In the genomic region with DNA sequence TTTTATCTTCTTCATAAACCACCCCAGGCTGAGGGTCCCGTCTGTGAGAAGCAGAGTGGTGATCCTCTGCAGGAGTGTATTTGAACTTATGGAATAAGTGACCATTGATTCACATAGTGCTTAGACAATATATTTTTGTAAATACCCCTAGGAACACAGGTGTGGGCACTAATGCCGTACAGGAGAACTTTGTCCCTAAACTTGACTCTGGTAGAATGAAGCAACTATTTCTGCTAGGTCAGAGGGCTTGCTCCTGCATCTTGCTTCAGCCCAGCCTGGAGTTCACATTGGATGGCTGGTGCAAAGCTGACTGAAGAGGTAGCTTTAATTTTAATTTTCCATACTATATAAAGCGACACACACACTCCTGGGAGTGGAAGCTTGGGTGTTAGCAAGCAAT, we compare ENCODE assay signal across 20 mouse cellular contexts.
DNase-seq lines count a peak whose midpoint lies in the region; ATAC-seq and TF ChIP-seq lines count a peak whose summit lies in the region.
"Had no signal": no experiment of that assay in that cellular context is flagged by ENCODE, and none has a peak within 500 bp of the region (broad histone marks: within the 10 kb centered on the region; RNA-seq: fewer than 3 reads in every experiment).

No protein-coding gene starts in this region.

- TF ChIP-seq CTCF in spleen, adult 2 months (IDR thresholded peaks at IDR 0.05; ENCODE audit: extremely low read depth, insufficient read depth, insufficient read length, insufficient replicate concordance): no peak

- H3K4me2 ChIP-seq in hindbrain, embryonic 14.5 days (replicated peaks): no peak overlapping the region
- H3K4me2 ChIP-seq in liver, embryonic 16.5 days (ENCODE audit: low read depth, low read length): no peak overlapping the region
- no peak overlapping the region for H3K4me2 ChIP-seq in liver, embryonic 12.5 days
- no peak overlapping the region for H3K4me2 ChIP-seq in neural tube, embryonic 15.5 days
- H3K4me2 ChIP-seq: embryonic facial prominence, embryonic 12.5 days; heart, embryonic 11.5 days; heart, embryonic 15.5 days had no signal

- no peak for DNase-seq in hindbrain, embryonic 14.5 days (ENCODE audit: low spot score)
- no peak for DNase-seq in hindbrain, embryonic 10.5 days (ENCODE audit: low spot score)
- DNase-seq in spleen, adult 2 months (ENCODE audit: low read depth in 1 of 2, low spot score in 2 of 2): no peak
- DNase-seq in spleen, postnatal 14 days (ENCODE audit: low spot score in 2 of 2): no peak
- DNase-seq: adrenal gland, postnatal 14 days; cerebellum, adult 11-12 months; cerebellum, adult 9-10 months; cerebellum, postnatal 25 days; gastrocnemius, postnatal 14 days; heart, adult 2 months; heart, postnatal 36 days had no signal

- H3K9ac ChIP-seq in hindbrain, embryonic 14.5 days: no peak overlapping the region
- H3K9ac ChIP-seq in liver, embryonic 16.5 days (ENCODE audit: low read depth, low read length): no peak overlapping the region
- no peak overlapping the region for H3K9ac ChIP-seq in liver, embryonic 12.5 days
- no peak overlapping the region for H3K9ac ChIP-seq in neural tube, embryonic 15.5 days (replicated peaks)
- H3K9ac ChIP-seq: embryonic facial prominence, embryonic 12.5 days; heart, embryonic 15.5 days had no signal

- TF ChIP-seq POLR2A in spleen, adult 2 months (IDR thresholded peaks at IDR 0.05; ENCODE audit: low read depth, low read length): no peak

- H3K4me1 ChIP-seq in hindbrain, embryonic 14.5 days (replicated peaks; ENCODE audit: control insufficient read depth, insufficient read depth, low read length): peaks cover 65% of the 10 kb centered on the region
- peaks cover 66% of the 10 kb centered on the region for H3K4me1 ChIP-seq in hindbrain, embryonic 10.5 days (replicated peaks)
- peaks cover 11% of the 10 kb centered on the region for H3K4me1 ChIP-seq in liver, embryonic 16.5 days (ENCODE audit: control insufficient read depth, low read depth, low read length)
- peaks cover 37% of the 10 kb centered on the region for H3K4me1 ChIP-seq in liver, embryonic 12.5 days
- peaks cover 48% of the 10 kb centered on the region for H3K4me1 ChIP-seq in spleen, adult 2 months (ENCODE audit: control insufficient read depth, insufficient read depth, insufficient read length)
- H3K4me1 ChIP-seq in neural tube, embryonic 15.5 days: peaks cover 82% of the 10 kb centered on the region

- peak overlapping the region; percentile 21; the same call in 1 of the 2 replicates for H3K27ac ChIP-seq in hindbrain, embryonic 14.5 days
- no peak overlapping the region for H3K27ac ChIP-seq in hindbrain, embryonic 10.5 days
- H3K27ac ChIP-seq in liver, embryonic 16.5 days (ENCODE audit: low read length): no peak overlapping the region
- H3K27ac ChIP-seq in liver, embryonic 12.5 days: no peak overlapping the region
- H3K27ac ChIP-seq in spleen, adult 2 months (ENCODE audit: insufficient read depth, low read length): peak overlapping the region; percentile 52
- 0 out of 2 replicates have a peak overlapping the region, but pooled peaks have one; percentile 60 for H3K27ac ChIP-seq in neural tube, embryonic 15.5 days (replicated peaks)
- H3K27ac ChIP-seq: embryonic facial prominence, embryonic 12.5 days; heart, adult 2 months; heart, embryonic 15.5 days had no signal

- 82% methylated on average over 3 of the region's 3 CpGs for WGBS in hindbrain, embryonic 14.5 days
- WGBS in hindbrain, embryonic 10.5 days: 89% methylated on average over 3 of the region's 3 CpGs
- WGBS in liver, embryonic 16.5 days (ENCODE audit: insufficient replicate concordance): 47% methylated on average over 3 of the region's 3 CpGs
- WGBS in liver, embryonic 12.5 days (ENCODE audit: insufficient replicate concordance): 63% methylated on average over 3 of the region's 3 CpGs
- 72% methylated on average over 3 of the region's 3 CpGs for WGBS in spleen, adult 2 months
- WGBS in neural tube, embryonic 15.5 days: 76% methylated on average over 3 of the region's 3 CpGs

- ATAC-seq in hindbrain, embryonic 14.5 days (ENCODE audit: low FRiP score): no peak
- ATAC-seq in liver, embryonic 16.5 days (ENCODE audit: low read depth): peak; percentile 53; the same call in 1 of the 2 replicates
- no peak for ATAC-seq in liver, embryonic 12.5 days
- no peak for ATAC-seq in neural tube, embryonic 15.5 days (ENCODE audit: low FRiP score)
- ATAC-seq: forebrain, embryonic 16.5 days; Patski had no signal

- no peaks in the 10 kb centered on the region for H3K9me3 ChIP-seq in hindbrain, embryonic 14.5 days (ENCODE audit: control insufficient read depth, low read length)
- no peaks in the 10 kb centered on the region for H3K9me3 ChIP-seq in hindbrain, embryonic 10.5 days
- no peaks in the 10 kb centered on the region for H3K9me3 ChIP-seq in liver, embryonic 16.5 days (replicated peaks; ENCODE audit: control insufficient read depth, low read length)
- H3K9me3 ChIP-seq in liver, embryonic 12.5 days (replicated peaks): no peaks in the 10 kb centered on the region
- H3K9me3 ChIP-seq in neural tube, embryonic 15.5 days (replicated peaks): no peaks in the 10 kb centered on the region
- H3K9me3 ChIP-seq: embryonic facial prominence, embryonic 12.5 days; heart, embryonic 15.5 days had no signal

- no peaks in the 10 kb centered on the region for H3K27me3 ChIP-seq in hindbrain, embryonic 14.5 days (ENCODE audit: control insufficient read depth, insufficient read depth, low read length)
- no peaks in the 10 kb centered on the region for H3K27me3 ChIP-seq in hindbrain, embryonic 10.5 days (ENCODE audit: insufficient read depth, poor library complexity, severe bottlenecking)
- no peaks in the 10 kb centered on the region for H3K27me3 ChIP-seq in liver, embryonic 16.5 days (ENCODE audit: control insufficient read depth, insufficient read depth, low read depth, low read length)
- no peaks in the 10 kb centered on the region for H3K27me3 ChIP-seq in liver, embryonic 12.5 days (replicated peaks)
- H3K27me3 ChIP-seq in spleen, adult 2 months (ENCODE audit: control insufficient read depth, insufficient read depth, low read length): no peaks in the 10 kb centered on the region
- no peaks in the 10 kb centered on the region for H3K27me3 ChIP-seq in neural tube, embryonic 15.5 days (replicated peaks)
- H3K27me3 ChIP-seq: CH12.LX; embryonic facial prominence, embryonic 12.5 days; heart, embryonic 15.5 days; Patski had no signal

- H3K4me3 ChIP-seq in hindbrain, embryonic 14.5 days (replicated peaks; ENCODE audit: low read length): no peak overlapping the region
- no peak overlapping the region for H3K4me3 ChIP-seq in hindbrain, embryonic 10.5 days
- no peak overlapping the region for H3K4me3 ChIP-seq in liver, embryonic 16.5 days (ENCODE audit: low read depth, low read length)
- no peak overlapping the region for H3K4me3 ChIP-seq in liver, embryonic 12.5 days
- no peak overlapping the region for H3K4me3 ChIP-seq in spleen, adult 2 months (ENCODE audit: extremely low read depth, insufficient read depth, insufficient read length)
- no peak overlapping the region for H3K4me3 ChIP-seq in neural tube, embryonic 15.5 days (replicated peaks)
- H3K4me3 ChIP-seq: embryonic facial prominence, embryonic 12.5 days; heart, adult 2 months; heart, embryonic 15.5 days had no signal

- H3K36me3 ChIP-seq in hindbrain, embryonic 14.5 days (replicated peaks; ENCODE audit: control insufficient read depth, insufficient read depth): no peaks in the 10 kb centered on the region
- no peaks in the 10 kb centered on the region; the same call in 1 of the 2 replicates for H3K36me3 ChIP-seq in hindbrain, embryonic 10.5 days
- H3K36me3 ChIP-seq in liver, embryonic 16.5 days (ENCODE audit: control insufficient read depth, insufficient read depth): no peaks in the 10 kb centered on the region
- H3K36me3 ChIP-seq in liver, embryonic 12.5 days: peaks cover under 1% of the 10 kb centered on the region; the same call in 1 of the 2 replicates
- no peaks in the 10 kb centered on the region for H3K36me3 ChIP-seq in spleen, adult 2 months (ENCODE audit: control insufficient read depth, insufficient read depth, low read length)
- no peaks in the 10 kb centered on the region for H3K36me3 ChIP-seq in neural tube, embryonic 15.5 days
- H3K36me3 ChIP-seq: embryonic facial prominence, embryonic 12.5 days; heart, embryonic 15.5 days had no signal

Comparison
In these comparisons a context has a peak if more than half of its experiments do, and no peak if none do; other contexts are left out.
1. H3K27ac ChIP-seq: peak in hindbrain, embryonic 14.5 days (single experiment), spleen, adult 2 months (single experiment) and neural tube, embryonic 15.5 days (single experiment); none in hindbrain, embryonic 10.5 days (single experiment), liver, embryonic 16.5 days (single experiment) and liver, embryonic 12.5 days (single experiment).